Mouse (Mus musculus): Measurements from ENCODE around the gene Fam178b. TPM values are rescaled to one million over a fixed set of nuclear protein-coding genes. Genes with fewer than 3 reads are reported as not detected.
"Not testable (repeated sequence)": the region's sequence is repeated elsewhere in the genome, so short reads cannot be mapped to it uniquely, and the experiment has no call there.

Gene Fam178b
- total RNA-seq, 2 experiments from 2014 or later, result not detected

DNA sequence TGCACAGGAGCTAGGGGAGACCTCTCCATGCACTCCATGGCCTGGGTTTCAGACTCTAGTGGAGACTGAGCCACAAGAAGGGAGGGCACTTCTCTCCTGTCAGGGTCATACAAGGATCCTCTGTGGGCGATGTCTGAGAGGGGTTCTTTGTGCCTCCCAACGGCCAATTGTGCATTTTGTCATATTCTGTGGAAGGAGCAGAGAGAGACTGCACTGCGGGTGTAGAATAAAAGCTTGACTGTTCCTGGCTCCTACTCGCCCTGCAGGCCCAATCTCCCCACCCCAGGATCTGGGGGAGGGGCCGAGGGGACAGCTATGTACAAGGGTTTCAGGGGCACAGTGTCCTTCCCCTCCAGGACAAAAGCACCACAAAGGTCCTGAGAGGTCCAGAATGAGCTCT is 49.1 kb downstream of the Fam178b start:
- intact Hi-C loops (cut with DNase I), result loop anchor here (2.0 kb wide), 1 partner anchor 77 kb away; no protein-coding TSS in a partner anchor

DNA sequence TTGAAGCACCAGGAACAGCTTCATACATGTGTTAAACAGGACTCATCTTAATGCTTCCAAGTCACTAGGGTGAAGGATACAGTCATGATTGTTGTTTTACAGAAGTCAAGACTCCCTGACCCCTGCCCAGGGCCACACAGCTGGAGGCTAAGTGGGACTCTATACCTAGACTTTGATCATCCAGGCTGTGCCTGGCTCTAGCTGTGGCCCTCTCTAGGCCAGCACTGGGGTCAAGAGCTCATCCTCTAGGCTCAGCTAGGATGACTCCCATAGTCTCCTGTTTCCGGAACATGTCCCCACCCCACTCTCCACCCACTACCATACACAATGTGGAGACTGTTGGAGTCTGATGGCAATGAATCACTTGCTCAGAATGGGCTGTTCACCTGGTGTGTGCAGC is 50.1 kb downstream of the Fam178b start:
- no peak for DNase-seq (ENCODE audit: low spot score in 2 of 2)
- intact Hi-C loops (cut with DNase I), result no loop called here

More for the DNA sequence above, 49.1 kb downstream of the Fam178b start:
- DNase-seq (ENCODE audit: low spot score in 2 of 2), result peak in 1 of 2 experiments; percentile 37

DNA sequence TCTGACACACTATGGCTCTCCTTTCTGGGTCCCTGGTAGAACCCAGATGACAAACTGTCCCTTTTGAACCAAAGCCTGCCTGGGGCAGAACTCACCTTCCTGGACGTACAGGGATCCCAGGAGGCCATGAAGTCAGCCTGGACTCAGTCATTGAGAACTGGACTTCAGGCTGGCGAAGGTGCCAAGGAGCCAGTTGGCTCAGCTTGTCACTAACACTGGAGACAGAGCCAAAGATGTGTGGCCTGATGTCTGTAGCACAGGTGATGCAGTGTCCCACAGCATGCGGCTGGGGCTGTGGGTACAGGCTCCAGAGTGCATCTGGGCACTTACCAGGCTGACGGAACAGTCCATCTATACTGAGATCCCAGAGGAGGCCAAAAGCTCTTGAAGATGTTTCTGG is 50.9 kb downstream of the Fam178b start:
- DNase-seq (ENCODE audit: low spot score in 2 of 2), result no peak
- intact Hi-C loops (cut with DNase I), result no loop called here

DNA sequence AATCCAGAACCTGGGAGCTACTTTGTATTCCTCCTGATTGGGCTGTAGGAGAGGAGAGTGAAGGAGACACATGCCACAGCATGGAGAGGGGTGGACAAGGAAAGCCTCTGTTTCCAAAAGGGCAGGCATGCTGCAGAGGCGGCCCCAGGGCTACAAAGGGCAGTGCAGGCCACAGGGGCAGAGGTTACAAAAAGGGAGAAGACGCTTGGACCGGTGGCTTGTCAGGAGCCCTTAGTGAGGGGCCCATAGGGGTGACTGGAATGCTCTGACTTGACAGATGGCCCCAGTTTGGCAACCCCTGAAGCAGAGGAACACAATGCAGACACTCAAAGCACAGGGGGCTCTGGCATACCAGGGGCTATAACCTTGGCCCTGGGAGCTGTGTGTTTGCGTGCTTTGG is 51.6 kb downstream of the Fam178b start:
- DNase-seq (ENCODE audit: low spot score in 2 of 2), result no peak
- intact Hi-C loops (cut with DNase I), result no loop called here

DNA sequence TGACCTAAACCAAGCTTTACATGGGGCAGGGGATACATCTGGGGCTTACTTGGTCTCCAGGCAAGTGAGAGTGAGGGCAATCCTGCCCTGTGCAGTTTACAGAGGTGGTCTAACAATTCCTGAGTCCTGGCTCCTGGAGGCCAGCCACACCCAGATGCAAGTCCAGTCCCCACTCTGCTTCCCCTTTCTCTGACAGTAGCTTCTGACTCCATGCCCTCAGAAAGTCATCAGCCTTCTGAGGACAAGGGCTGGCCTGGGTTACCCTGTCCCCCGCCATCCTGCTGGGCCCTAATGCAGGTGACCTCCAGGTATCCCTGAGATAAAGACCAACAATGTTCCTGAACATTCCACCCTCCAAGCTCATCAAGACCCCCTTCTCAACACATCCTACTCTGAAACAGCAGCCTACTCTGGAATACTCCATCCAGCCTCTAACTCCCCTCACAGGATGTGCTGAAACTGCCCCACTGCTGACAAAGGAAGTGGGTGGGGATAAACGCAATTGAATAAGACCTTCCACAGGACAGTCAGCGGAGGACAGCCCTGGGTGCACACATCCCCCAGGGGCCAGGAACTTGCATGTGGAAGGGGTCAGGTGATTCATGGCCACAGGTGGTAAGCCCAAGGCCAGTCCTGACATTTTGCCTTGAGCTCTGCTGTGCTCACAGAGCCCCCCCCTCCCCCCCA is 52.8 kb downstream of the Fam178b start:
- intact Hi-C loops (cut with DNase I), result no loop called here

DNA sequence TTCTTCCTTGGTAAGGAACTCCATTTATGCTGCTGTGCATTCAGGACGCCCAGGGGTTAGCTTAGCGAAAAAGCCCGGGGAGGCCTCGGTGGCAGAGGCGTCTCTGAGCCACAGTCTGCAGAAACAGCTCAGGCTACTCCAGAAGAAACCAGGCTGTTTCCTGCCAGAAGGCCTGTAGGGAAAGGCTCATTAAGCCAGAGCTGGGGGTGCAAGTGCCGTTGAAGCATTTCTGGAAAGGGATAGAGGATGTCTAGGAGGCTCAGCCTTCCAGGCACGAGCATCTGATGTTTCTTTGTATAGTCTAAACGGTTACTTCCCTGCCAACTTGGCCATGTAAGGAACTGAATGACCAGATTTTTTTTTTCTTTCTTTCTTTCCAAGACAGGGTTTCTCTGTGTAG is 54.4 kb downstream of the Fam178b start:
- peak in 1 of 2 experiments; percentile 51 for DNase-seq (ENCODE audit: low spot score in 2 of 2)

More for the DNA sequence above, 52.8 kb downstream of the Fam178b start:
- DNase-seq (ENCODE audit: low spot score in 2 of 2), result no peak

DNA sequence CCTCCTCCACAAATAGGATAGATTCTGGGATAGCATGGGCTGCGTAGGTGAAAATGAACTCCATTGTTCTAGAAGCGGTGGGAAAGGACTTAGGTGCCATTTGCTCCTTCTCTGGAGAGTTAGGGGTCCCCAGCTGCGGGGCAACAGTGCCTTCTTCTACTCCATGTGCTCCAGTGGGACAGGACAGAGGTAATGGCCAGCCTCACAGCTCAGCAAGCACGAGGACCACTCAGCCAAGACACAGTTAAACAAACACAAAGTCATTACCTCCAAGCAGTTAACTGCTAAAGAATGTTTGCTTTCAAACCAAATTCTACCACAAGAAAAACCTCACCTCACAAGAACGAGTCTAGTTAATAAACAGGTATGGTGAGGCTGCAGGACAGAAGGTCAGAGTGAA is 57.5 kb downstream of the Fam178b start:
- no peak for DNase-seq (ENCODE audit: low spot score in 2 of 2)
- intact Hi-C loops (cut with DNase I), result no loop called here

More for the DNA sequence above, 54.4 kb downstream of the Fam178b start:
- intact Hi-C loops (cut with DNase I), result no loop called here

DNA sequence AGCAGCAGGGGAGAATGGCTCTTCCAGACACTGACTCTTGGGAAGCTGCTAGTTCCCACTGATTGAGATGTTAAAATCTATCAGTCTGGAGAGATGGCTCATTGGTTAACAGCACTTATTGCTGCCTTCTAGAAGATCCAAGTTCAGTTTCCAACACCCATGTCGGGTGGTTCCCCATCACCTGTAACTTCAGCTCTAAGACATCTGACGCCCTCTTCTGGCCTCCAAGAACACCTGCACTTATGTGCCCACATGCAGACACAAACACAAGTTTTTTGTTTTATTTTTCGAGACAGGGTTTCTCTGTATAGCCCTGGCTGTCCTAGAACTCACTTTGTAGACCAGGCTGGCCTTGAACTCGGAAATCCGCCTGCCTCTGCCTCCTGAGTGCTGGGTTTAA is 67.0 kb downstream of the Fam178b start:
- not testable (repeated sequence) for DNase-seq (ENCODE audit: low spot score in 2 of 2)

DNA sequence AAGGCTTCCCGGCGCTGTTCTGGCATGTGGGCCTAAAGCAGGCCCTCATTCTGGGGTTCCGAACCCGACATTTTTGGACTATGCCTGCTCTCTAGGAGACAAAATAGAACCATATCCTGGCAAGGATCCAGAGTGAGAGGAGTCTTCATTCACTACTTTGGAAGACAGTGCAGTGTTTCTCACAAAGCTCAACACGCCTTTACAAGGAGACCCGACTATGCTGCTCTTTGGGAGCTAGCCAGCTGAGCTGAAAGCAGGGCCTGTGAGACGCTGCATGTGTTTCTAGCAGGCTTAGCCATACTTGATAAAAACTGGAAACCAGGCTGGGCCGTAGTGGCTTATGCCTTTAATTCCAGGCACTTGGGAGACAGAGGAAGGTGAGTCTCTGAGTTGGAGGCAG is 67.8 kb downstream of the Fam178b start:
- peak in 1 of 2 experiments; percentile 45 for DNase-seq (ENCODE audit: low spot score in 2 of 2)
- intact Hi-C loops (cut with DNase I), result no loop called here

More for the DNA sequence above, 67.0 kb downstream of the Fam178b start:
- intact Hi-C loops (cut with DNase I), result not testable (repeated sequence)

DNA sequence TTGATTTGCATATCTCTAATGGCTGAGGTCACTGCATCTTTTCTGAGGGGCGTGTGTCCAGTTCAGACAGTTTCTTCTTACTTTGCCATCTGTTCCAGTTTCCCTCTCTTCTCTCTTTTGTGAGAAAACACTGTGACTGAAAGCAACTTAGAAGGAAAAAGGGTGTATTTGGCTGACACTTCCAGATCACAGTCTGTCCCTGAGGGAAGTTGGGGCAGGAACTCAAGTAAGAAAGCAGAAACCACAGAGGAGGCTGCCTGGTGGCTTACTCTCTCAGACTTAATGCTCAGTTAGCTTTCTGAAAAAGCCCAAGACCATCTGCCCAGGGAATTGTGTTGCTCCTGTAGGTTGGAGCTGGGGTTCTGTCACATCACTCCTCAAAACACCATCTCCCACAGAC is 68.4 kb downstream of the Fam178b start:
- DNase-seq (ENCODE audit: low spot score in 2 of 2), result no peak

DNA sequence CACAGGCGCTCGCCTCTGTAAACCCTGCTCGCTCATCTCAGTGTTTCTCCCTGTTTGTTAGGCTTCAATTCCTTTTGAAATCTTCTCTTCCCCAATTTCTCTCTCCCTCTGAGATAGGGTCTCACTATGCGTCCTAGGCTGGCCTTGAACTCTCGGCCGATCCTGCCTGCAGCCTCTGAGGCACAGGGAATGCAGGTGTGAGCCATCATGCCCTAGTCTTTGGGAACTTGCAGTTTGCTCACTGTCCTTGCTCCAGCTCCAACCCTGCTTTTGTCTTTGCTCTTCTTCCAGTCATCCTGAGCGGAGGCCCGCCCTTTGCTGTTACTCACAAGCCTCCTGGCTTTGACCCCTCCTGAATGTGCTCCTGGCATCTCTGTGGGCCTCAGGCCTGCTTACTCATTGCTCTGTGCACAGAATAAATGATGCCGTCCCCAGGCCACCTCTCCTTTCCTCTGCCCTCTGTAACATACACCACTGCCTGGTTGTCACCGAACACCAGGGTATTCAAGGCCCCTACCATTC is 69.5 kb downstream of the Fam178b start:
- no peak for DNase-seq (ENCODE audit: low spot score in 2 of 2)
- intact Hi-C loops (cut with DNase I), result no loop called here

More for the DNA sequence above, 68.4 kb downstream of the Fam178b start:
- intact Hi-C loops (cut with DNase I), result no loop called here

DNA sequence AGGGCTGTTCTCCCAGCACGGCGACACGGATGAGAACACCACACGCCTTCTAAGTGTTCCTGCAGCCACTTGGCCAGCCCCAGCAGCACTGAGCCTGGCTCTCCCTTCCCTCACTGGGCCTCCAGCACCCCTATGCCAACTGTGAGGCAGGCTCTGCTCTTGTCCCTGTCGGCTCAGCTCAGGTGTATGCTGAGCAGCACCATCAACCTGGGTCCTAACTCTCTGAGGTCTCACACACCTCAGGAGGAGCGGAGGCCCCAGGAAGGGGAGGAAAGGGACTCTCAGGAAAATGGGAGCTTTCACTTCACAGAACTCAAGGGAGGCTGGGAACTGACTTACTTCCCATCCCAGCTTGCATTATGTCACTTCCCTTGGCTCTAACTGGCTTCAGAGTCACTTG is 70.6 kb downstream of the Fam178b start:
- DNase-seq (ENCODE audit: low spot score in 2 of 2), result no peak
- intact Hi-C loops (cut with DNase I), result no loop called here

DNA sequence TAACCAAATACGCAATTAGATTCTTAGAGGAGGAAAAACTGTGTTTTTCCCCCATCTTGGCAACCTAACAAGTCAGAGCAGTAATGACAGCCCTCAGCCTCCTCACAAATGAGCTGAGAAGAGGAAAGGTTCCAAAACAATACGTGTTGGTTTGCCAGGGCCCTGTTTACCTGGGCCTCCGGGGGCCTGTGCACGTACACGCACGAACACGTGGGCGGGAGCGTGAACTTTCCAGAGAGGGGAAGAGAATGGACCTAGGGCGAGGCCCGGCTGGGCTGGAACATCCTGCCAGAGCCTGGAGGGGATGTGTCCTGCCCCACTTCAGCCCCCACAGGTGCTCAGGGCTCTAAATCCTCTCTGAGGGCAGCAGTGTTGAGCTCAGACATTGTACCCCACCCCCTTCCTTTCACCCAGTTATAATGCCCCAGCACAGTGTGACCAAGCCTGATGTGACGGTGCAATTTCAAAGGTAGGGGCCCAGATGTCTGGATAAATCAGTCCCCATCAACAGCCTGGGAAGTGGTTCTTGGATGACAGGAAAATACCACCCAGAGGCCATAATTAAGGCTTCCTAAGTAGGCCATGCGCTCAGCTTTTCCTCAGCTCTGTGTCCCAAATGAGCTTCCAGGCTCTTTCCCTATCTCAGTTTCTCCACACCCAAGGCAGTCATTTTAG is 71.4 kb downstream of the Fam178b start:
- intact Hi-C loops (cut with DNase I), result no loop called here
- no peak for DNase-seq (ENCODE audit: low spot score in 2 of 2)

DNA sequence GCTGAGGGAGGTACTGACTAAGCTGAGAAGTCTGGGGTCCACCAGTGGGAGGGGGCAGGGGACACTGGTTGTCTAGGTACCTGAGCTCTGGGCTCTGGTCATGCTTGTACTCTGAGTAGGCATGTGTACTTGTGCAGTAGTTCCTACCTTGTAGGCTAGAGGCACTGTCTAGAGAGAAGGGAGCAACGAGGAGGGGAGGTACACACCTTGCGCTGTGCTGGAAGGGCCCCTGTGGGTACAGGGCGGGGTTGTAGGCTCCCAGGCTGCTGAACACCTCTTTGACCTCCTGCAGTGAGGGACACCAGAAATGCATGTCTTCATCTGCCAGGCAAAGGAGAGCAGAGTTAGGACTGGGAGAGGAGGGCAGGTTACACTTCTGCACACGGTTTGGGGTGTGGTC is 74.8 kb downstream of the Fam178b start:
- DNase-seq (ENCODE audit: low spot score in 2 of 2), result no peak
- intact Hi-C loops (cut with DNase I), result no loop called here

DNA sequence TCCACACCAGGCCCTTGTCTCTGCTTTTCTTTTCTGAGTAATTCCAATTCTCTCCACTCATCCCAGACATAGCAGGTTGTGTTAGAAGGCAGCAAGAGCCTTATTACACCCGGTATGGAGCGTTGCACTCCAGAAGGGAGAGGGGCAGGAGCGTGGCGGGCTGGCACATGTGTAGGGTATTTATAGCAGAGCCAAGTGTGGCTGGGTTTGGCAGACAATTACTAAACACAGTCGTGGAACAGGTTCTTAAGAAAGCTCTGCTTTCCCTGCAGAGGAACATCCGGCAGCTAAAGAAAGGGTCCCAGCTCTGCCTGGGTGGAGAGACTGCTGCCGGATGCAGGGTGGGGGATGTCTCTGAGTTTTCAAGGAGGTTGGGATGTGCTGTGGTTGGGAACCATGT is 76.0 kb downstream of the Fam178b start:
- intact Hi-C loops (cut with DNase I), result no loop called here
- DNase-seq (ENCODE audit: low spot score in 2 of 2), result peak; percentile 61 to 89

DNA sequence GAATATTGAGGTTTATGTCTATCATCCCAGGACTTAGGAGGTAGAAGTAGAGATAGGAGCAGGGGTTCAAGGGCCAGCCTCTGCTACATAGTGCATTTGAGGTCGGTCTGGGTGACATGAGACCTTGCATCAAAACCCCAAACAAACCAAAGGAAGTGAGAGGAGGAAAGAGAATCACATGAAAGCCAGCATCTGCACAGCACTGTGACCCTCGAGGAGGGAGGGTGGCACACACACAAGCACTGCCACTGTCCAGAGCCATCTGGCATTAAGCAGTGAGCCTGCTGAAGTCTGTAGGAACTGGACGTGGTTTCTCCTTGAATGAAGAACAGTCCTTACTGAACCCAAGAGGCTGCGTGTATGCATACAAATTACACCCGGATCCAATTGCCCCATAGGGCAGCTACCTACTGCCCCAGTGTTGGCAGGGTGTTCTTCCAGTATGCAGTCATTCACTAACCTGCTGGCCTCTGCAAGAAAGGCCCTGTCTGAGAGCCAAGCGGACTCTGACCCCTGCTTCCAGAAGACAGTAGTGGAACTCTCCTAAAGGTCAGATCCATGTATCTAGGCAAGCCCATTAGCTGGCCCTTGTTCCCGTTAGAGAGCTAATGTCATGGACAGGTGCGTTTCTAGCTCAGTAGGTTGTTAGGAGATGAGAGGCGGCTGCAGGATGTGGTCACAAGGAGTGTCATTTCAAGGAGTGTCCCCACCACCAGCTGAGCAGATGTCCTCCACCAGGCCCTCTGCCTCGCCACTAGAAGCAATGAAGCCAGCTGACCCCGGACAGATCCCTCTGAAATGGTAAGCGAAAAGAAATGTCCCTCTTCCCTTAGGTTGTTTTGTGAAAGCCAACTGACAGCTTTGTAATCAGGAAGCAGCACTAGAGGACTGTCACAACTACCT is 78.5 kb downstream of the Fam178b start:
- intact Hi-C loops (cut with DNase I), result no loop called here
- no peak for DNase-seq (ENCODE audit: low spot score in 2 of 2)

DNA sequence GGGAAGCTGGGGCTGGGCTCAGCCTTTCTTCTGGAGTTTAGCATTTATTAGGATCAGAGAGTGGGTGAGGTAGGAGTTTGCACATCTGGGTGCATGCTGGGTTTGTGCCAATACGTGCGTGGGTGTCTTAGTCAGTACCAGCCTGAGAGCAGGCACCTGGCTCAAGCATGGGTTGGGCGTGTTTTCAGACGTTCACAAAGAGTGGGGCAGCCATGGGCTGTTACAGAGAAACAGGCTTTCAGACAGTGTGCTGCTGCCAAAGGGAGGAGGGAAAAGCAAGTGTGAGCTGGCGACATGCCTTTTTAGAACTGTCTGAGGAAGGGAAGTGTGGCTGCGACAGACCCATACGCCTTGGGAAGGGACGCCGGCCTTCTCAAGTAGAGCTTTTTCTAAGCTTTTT is 79.6 kb downstream of the Fam178b start:
- peak; percentile 50 to 76 for DNase-seq (ENCODE audit: low spot score in 2 of 2)
- intact Hi-C loops (cut with DNase I), result no loop called here

DNA sequence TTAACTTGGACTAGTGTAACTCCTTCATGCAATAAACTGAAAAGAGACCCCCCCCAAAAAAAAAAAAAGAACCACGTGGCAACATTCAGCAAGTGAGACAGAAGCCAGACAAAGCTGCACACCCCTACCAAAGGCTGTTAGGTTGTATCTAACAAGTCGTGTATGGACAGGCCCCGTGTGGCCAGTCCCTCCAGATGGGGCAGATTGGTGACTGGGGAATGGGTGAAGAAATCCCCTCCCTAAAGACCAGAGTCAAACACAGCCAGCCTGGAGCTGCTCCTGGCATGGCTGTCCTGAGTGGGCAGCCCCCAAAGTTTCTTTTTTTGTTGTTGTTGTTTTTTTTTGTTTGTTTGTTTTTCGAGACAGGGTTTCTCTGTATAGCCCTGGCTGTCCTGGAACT is 80.7 kb downstream of the Fam178b start:
- intact Hi-C loops (cut with DNase I), result loop anchor here (1.0 kb wide), 1 partner anchor 113 kb away; no protein-coding TSS in a partner anchor

DNA sequence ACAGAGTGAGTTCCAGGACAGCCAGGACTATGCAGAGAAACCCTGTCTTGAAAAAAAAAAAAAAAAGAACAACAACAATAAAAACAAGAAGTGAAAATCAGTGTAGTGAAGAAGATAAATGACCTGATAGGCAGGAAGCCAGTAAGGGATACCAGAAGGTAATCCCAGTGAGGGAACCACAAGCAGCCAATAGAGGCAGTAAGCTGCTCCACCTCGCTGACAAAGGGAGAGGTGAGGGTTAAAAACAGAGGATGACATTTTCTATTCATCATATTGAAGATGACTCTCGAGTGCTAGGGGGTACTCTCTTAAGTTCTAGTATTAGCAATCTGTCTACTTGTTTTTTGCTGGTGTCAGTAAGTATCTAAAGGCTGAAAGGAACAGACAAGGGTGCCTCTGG is 84.6 kb downstream of the Fam178b start:
- intact Hi-C loops (cut with DNase I), result no loop called here
- DNase-seq (ENCODE audit: low spot score in 2 of 2), result no peak

More for the DNA sequence above, 80.7 kb downstream of the Fam178b start:
- DNase-seq (ENCODE audit: low spot score in 2 of 2), result no peak

DNA sequence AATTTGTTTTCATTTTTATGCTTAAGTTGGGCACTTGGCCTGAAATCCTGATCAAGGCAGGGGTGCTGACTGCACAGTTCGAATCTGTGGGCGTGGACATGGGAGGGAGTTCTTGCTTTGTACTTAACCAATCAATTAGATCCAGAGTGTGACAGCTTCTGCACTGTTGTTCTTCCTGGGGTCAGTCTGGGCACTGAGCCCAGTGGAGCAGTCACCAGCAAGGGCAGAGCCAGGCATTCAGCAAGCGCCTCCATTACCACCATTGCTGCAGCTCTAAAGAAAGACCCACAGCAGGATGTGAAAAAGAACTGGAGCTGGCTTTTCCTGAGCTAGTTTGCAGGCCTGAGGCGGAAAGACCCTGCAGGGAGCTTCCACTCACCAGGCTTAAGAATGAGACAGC is 86.9 kb downstream of the Fam178b start:
- peak in 1 of 2 experiments; percentile 52 for DNase-seq (ENCODE audit: low spot score in 2 of 2)
- intact Hi-C loops (cut with DNase I), result no loop called here
